Mouse (Mus musculus) kidney, embryonic 15.5 days (tissue): ENCODE results near the gene Rinl. TPM values are rescaled to one million over a fixed set of nuclear protein-coding genes. Genes with fewer than 3 reads are reported as not detected.

Experiments
- ATAC-seq: fragments of 200-750 bp; cut with Nextera tagmentation; replicated peaks from 2 replicates; pipeline ENCODE4 v1.8.0; 2017; ENCODE audit warnings: moderate TSS enrichment; ENCODE audit not compliant: low FRiP score
- H3K27ac ChIP-seq: fragments of 300-500 bp; sonication (generic); 2 replicates; pipeline ENCODE4 v1.5.1; 2015; ENCODE audit warnings: mild to moderate bottlenecking, inconsistent platforms
- H3K27me3 ChIP-seq: fragments of 300-500 bp; sonication (generic); 2 replicates; pipeline ENCODE4 v1.6.1; 2015; ENCODE audit warnings: inconsistent platforms
- H3K36me3 ChIP-seq: fragments of 300-500 bp; sonication (generic); 2 replicates; pipeline ENCODE4 v1.6.1; 2015; ENCODE audit warnings: inconsistent platforms
- H3K4me1 ChIP-seq: fragments of 300-500 bp; sonication (generic); 2 replicates; pipeline ENCODE4 v1.6.1; 2015; ENCODE audit warnings: inconsistent platforms
- H3K4me2 ChIP-seq: fragments of 300-500 bp; sonication (generic); 2 replicates; pipeline ENCODE4 v1.6.1; 2015; ENCODE audit warnings: moderate library complexity, mild to moderate bottlenecking, inconsistent platforms
- H3K4me3 ChIP-seq: fragments of 300-500 bp; sonication (generic); replicated peaks from 2 replicates; pipeline ENCODE4 v1.5.1; 2015; ENCODE audit warnings: mild to moderate bottlenecking, inconsistent platforms
- H3K9ac ChIP-seq: fragments of 300-500 bp; sonication (generic); 2 replicates; pipeline ENCODE4 v1.6.1; 2015; ENCODE audit warnings: mild to moderate bottlenecking, inconsistent platforms
- H3K9me3 ChIP-seq: fragments of 300-500 bp; sonication (generic); replicated peaks from 2 replicates; pipeline ENCODE4 v1.6.1; 2016; ENCODE audit warnings: inconsistent platforms
- whole genome bisulfite sequencing: fragments of 180-500 bp; shearing (Covaris S2); methylation state at CpG from one replicate; pipeline ENCODE4 v1.1.7; 2015; ENCODE audit warnings: mixed read lengths; 5-methylcytosine and 5-hydroxymethylcytosine counted together
- polyA plus RNA-seq: library from polyadenylated mRNA; unstranded; fragments of >200 nt; fragmentation: Nextera tagmentation; extraction: Ambion mirVana; gene quantifications from 2 replicates; pipeline ENCODE4 v1.2.1, GENCODE M21; 2015

Gene Rinl
- polyA plus RNA-seq, 1 experiment from 2014 or later, result 7.4 TPM

DNA sequence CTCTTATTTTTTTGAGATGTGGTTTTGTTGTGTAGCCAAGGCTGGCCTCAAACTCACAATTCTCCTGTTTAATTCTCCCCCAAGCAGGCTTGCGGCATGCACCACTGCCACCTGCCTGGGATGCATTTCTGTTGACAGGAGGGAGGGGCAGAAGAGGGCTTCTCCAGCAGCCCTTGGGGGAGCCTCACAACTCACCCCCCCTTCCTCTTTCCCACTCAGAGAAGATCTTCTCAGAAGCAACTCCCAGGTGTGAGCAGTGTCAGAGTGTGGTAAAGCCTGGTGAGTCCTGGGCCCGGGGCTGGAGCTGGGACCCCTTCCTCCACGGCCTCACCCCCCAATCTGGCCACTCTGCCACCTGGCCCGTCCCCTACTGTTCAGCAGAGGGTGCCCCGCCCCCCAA is 3.6 kb upstream of the Rinl start:
- WGBS, result 81% methylated on average over 5 of the region's 5 CpGs
- Histone ChIP-seq H3K9ac (no peak overlapping the region), H3K9me3 (no peaks in the 10 kb centered on the region), H3K36me3 (peaks cover 43% of the 10 kb centered on the region), H3K4me3 (no peak overlapping the region), H3K4me1 (peaks cover 27% of the 10 kb centered on the region), H3K27me3 (no peaks in the 10 kb centered on the region), H3K4me2 (no peak overlapping the region), H3K27ac (no peak overlapping the region)
- ATAC-seq, result no peak

DNA sequence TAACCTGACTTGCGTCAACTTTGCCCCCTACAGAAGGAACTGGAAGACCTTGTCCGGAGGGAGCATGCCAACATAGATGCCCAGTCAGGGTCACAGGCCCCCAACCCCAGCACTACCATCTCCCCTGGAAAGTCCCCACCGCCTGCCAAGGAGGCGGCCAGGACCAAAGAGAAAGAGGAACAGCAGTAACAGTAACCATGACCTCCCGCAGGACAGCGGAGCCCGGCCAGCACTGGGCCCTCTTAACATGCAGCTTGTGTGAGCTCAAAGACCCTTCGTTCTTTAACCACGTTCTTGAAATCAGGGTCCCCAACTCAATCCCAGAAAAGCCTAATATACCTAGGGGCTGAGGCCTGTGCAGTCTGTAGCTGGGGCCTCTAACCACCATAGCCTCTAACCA is 885 bp upstream of the Rinl start:
- Histone ChIP-seq H3K27me3 (no peaks in the 10 kb centered on the region), H3K4me2 (no peak overlapping the region), H3K9me3 (no peaks in the 10 kb centered on the region), H3K9ac (no peak overlapping the region), H3K4me3 (no peak overlapping the region), H3K27ac (no peak overlapping the region), H3K4me1 (peaks cover 26% of the 10 kb centered on the region), H3K36me3 (peaks cover 40% of the 10 kb centered on the region)
- ATAC-seq, result no peak
- WGBS, result 96% methylated on average over 9 of the region's 9 CpGs

GRCm38 (mm10) chr7:28789235-28789634 is 466 bp downstream of the Rinl start:
- Histone ChIP-seq H3K36me3 (peaks cover 27% of the 10 kb centered on the region), H3K4me2 (no peak overlapping the region), H3K4me3 (no peak overlapping the region), H3K27ac (peak overlapping the region; percentile 29; the same call in 1 of the 2 replicates), H3K9me3 (no peaks in the 10 kb centered on the region), H3K9ac (no peak overlapping the region), H3K4me1 (peaks cover 26% of the 10 kb centered on the region), H3K27me3 (no peaks in the 10 kb centered on the region)
- no peak for ATAC-seq
- 52% methylated on average over 3 of the region's 3 CpGs for WGBS

GRCm38 (mm10) chr7:28790066-28790806 is 1.5 kb downstream of the Rinl start:
- H3K4me1 ChIP-seq, result peaks cover 26% of the 10 kb centered on the region
- H3K9ac ChIP-seq, result no peak overlapping the region
- 0 out of 2 replicates have a peak overlapping the region, but pooled peaks have one; percentile 29 for H3K27ac ChIP-seq
- ATAC-seq, result peak; percentile 26; the same call in 1 of the 2 replicates
- no peaks in the 10 kb centered on the region for H3K9me3 ChIP-seq
- 53% methylated on average over 8 of the region's 8 CpGs for WGBS
- H3K36me3 ChIP-seq, result peaks cover 19% of the 10 kb centered on the region
- H3K27me3 ChIP-seq, result no peaks in the 10 kb centered on the region
- no peak overlapping the region for H3K4me2 ChIP-seq
- H3K4me3 ChIP-seq, result no peak overlapping the region

- ATAC-seq, result no peak
- Histone ChIP-seq H3K9me3 (no peaks in the 10 kb centered on the region), H3K4me1 (peaks cover 36% of the 10 kb centered on the region), H3K4me2 (no peak overlapping the region), H3K27me3 (no peaks in the 10 kb centered on the region), H3K4me3 (no peak overlapping the region), H3K36me3 (0 out of 2 replicates have a peak, but pooled peaks cover 6% of the 10 kb centered on the region), H3K9ac (no peak overlapping the region), H3K27ac (no peak overlapping the region)
These were observed 2.9 kb downstream of the Rinl start for GRCm38 (mm10) chr7:28791706-28792105.

DNA sequence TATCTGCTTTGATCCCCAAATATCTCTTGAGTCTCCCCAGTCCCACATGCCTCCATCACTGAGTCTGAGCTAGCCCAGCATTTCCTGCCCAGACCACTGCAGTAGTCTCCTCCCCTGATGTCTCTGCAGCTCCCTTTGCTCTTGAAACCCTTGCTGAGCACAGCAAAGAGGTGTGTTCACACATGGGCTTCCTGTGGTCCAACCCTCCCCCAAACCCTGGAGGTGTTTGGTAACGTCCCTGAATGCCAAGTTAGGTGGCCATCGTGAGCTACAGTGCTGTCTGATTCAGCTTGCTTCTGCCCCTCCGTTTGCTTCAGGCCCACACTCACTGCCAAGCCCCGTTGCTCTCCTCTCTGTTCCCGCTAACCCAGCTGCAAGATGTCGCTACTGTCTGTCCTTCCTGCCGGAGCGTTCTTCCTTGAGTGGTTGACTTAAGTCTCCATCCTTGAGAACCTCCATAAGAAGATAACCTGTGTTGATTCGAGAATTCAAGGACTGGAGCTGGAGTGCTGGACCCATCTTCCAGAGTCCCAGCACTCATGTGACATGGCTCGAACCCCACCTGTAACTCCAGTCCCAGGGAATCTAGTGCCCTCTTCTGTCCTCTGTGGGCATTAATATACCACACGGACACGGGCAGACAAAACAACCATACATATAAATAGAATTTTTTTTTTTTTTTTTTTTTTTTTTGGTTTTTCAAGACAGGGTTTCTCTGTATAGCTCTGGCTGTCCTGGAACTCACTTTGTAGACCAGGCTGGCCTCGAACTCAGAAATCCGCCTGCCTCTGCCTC is 3.8 kb downstream of the Rinl start:
- WGBS, result 78% methylated on average over 14 of the region's 14 CpGs
- H3K4me3 ChIP-seq, result no peak overlapping the region
- no peak overlapping the region for H3K4me2 ChIP-seq
- no peak overlapping the region for H3K27ac ChIP-seq
- no peaks in the 10 kb centered on the region for H3K27me3 ChIP-seq
- peaks cover 40% of the 10 kb centered on the region for H3K4me1 ChIP-seq
- H3K36me3 ChIP-seq, result 0 out of 2 replicates have a peak, but pooled peaks cover 4% of the 10 kb centered on the region
- H3K9ac ChIP-seq, result no peak overlapping the region
- no peaks in the 10 kb centered on the region for H3K9me3 ChIP-seq
- no peak for ATAC-seq

- Histone ChIP-seq H3K36me3 (no peaks in the 10 kb centered on the region), H3K27ac (no peak overlapping the region), H3K4me1 (peaks cover 34% of the 10 kb centered on the region), H3K9ac (no peak overlapping the region), H3K4me2 (no peak overlapping the region), H3K4me3 (no peak overlapping the region), H3K27me3 (no peaks in the 10 kb centered on the region), H3K9me3 (no peaks in the 10 kb centered on the region)
- ATAC-seq, result no peak
- WGBS, result 41% methylated on average over 2 of the region's 2 CpGs
These were observed 5.1 kb downstream of the Rinl start for GRCm38 (mm10) chr7:28793834-28794233.

- no peaks in the 10 kb centered on the region for H3K36me3 ChIP-seq
- no peak overlapping the region for H3K4me3 ChIP-seq
- no peak overlapping the region for H3K27ac ChIP-seq
- ATAC-seq, result no peak
- H3K27me3 ChIP-seq, result no peaks in the 10 kb centered on the region
- H3K4me2 ChIP-seq, result no peak overlapping the region
- 83% methylated on average over 3 of the region's 3 CpGs for WGBS
- no peaks in the 10 kb centered on the region for H3K9me3 ChIP-seq
- no peak overlapping the region for H3K9ac ChIP-seq
- H3K4me1 ChIP-seq, result peaks cover 27% of the 10 kb centered on the region
These were observed 5.7 kb downstream of the Rinl start for GRCm38 (mm10) chr7:28794496-28794895.

- Histone ChIP-seq H3K4me1 (peaks cover 17% of the 10 kb centered on the region), H3K36me3 (no peaks in the 10 kb centered on the region), H3K27me3 (no peaks in the 10 kb centered on the region), H3K4me3 (peak overlapping the region; percentile 29; the same call in 1 of the 2 replicates), H3K4me2 (peak overlapping the region; percentile 57), H3K9me3 (no peaks in the 10 kb centered on the region), H3K9ac (no peak overlapping the region), H3K27ac (peak overlapping the region; percentile 73)
- 73% methylated on average over 15 of the region's 15 CpGs for WGBS
- no peak for ATAC-seq
These were observed 7.1 kb downstream of the Rinl start for GRCm38 (mm10) chr7:28795832-28796231.

DNA sequence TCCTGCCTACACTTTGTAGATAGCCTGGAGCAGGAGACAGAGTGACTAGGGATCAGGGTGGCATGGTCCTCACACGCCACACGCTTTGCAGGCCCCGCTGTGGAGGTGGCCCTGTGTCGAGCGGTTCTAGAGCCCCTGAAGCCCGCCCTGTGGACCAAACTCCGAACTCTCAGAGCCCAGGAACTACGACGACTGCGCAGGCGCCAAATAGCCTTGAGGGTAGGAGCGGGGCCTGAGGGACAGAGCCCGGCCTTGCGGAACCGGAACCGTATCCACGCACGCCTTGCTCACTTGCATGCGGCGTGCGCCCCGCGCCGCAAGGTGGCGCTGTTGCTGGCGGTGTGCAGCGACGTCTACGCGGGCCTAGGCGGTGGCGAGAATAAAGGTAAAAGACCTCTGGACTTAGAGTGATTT is 7.8 kb downstream of the Rinl start:
- Histone ChIP-seq H3K36me3 (no peaks in the 10 kb centered on the region), H3K27me3 (no peaks in the 10 kb centered on the region), H3K27ac (peak overlapping the region; percentile 73), H3K4me1 (peaks cover 24% of the 10 kb centered on the region), H3K9me3 (no peaks in the 10 kb centered on the region), H3K4me3 (peak overlapping the region; percentile 29), H3K9ac (peak overlapping the region; percentile 42), H3K4me2 (peak overlapping the region; percentile 57)
- WGBS, result 15% methylated on average over 32 of the region's 32 CpGs
- peak; percentile 74 for ATAC-seq

GRCm38 (mm10) chr7:28799994-28800393 is 11.2 kb downstream of the Rinl start:
- no peaks in the 10 kb centered on the region for H3K36me3 ChIP-seq
- no peak overlapping the region for H3K27ac ChIP-seq
- 96% methylated on average over 9 of the region's 9 CpGs for WGBS
- no peak overlapping the region for H3K4me2 ChIP-seq
- H3K27me3 ChIP-seq, result no peaks in the 10 kb centered on the region
- H3K4me1 ChIP-seq, result peaks cover 55% of the 10 kb centered on the region
- no peak overlapping the region for H3K4me3 ChIP-seq
- H3K9me3 ChIP-seq, result no peaks in the 10 kb centered on the region
- ATAC-seq, result no peak
- no peak overlapping the region for H3K9ac ChIP-seq

GRCm38 (mm10) chr7:28801451-28801850 is 12.7 kb downstream of the Rinl start:
- H3K36me3 ChIP-seq, result no peaks in the 10 kb centered on the region
- 45% methylated on average over 3 of the region's 3 CpGs for WGBS
- H3K27me3 ChIP-seq, result no peaks in the 10 kb centered on the region
- no peak for ATAC-seq
- H3K27ac ChIP-seq, result peak overlapping the region; percentile 97
- peak overlapping the region; percentile 33; the same call in 1 of the 2 replicates for H3K4me2 ChIP-seq
- no peak overlapping the region for H3K9ac ChIP-seq
- peaks cover 51% of the 10 kb centered on the region for H3K4me1 ChIP-seq
- H3K9me3 ChIP-seq, result no peaks in the 10 kb centered on the region
- H3K4me3 ChIP-seq, result no peak overlapping the region
